Mouse (Mus musculus) embryonic facial prominence, embryonic 10.5 days (tissue): ENCODE results near the gene Unc13c. TPM values are rescaled to one million over a fixed set of nuclear protein-coding genes. Genes with fewer than 3 reads are reported as not detected.

Experiments used
- DNase-seq: peaks from one replicate; pipeline ENCODE4 v3.0.0-alpha.2; 2017; ENCODE audit warnings: low spot score
- H3K27ac ChIP-seq: fragments of 300-500 bp; sonication (generic); replicated peaks from 2 replicates; pipeline ENCODE4 v1.5.1; 2016; ENCODE audit warnings: mild to moderate bottlenecking
- H3K27me3 ChIP-seq: fragments of 300-500 bp; sonication (generic); replicated peaks from 2 replicates; pipeline ENCODE4 v1.6.1; 2016; ENCODE audit warnings: low read depth, mild to moderate bottlenecking; ENCODE audit not compliant: poor library complexity, severe bottlenecking
- H3K36me3 ChIP-seq: fragments of 300-500 bp; sonication (generic); replicated peaks from 2 replicates; pipeline ENCODE4 v1.6.1; 2016; ENCODE audit warnings: mild to moderate bottlenecking, moderate library complexity
- H3K4me1 ChIP-seq: fragments of 300-500 bp; sonication (generic); 2 replicates; pipeline ENCODE4 v1.6.1; 2016
- H3K4me3 ChIP-seq: fragments of 300-500 bp; sonication (generic); 2 replicates; pipeline ENCODE4 v1.5.1; 2016; ENCODE audit warnings: mild to moderate bottlenecking, moderate library complexity
- H3K9me3 ChIP-seq: fragments of 300-500 bp; sonication (generic); 2 replicates; pipeline ENCODE4 v1.6.1; 2016; ENCODE audit warnings: mild to moderate bottlenecking
- WGBS: fragments of 180-500 bp; shearing (Covaris S2); methylation state at CpG from one replicate; pipeline ENCODE4 v1.1.7; 2016; 5-methylcytosine and 5-hydroxymethylcytosine counted together
- polyA plus RNA-seq: library from polyadenylated mRNA; unstranded; fragments of >200 nt; fragmentation: Nextera tagmentation; extraction: Ambion mirVana; gene quantifications from 2 replicates; pipeline ENCODE4 v1.2.1, GENCODE M21; 2016

Gene Unc13c
- polyA plus RNA-seq = 0.17 and 0.25 TPM in 2 replicates

GRCm38 (mm10) chr9:73968641-73969121 is at the start of gene Unc13c:
Unc13c (minus strand) TSS chr9:73968966.
- 3% methylated on average over 17 of the region's 17 CpGs for WGBS
- peak; percentile 57 for DNase-seq
- Histone ChIP-seq H3K27ac (peak within 1 kb of the TSS; percentile 40; the same call in 1 of the 2 replicates), H3K27me3 (peaks cover 46% of the 10 kb centered on the region), H3K36me3 (no peaks in the 10 kb centered on the region), H3K4me3 (peak within 1 kb of the TSS; percentile 52), H3K9me3 (no peaks in the 10 kb centered on the region), H3K4me1 (peaks cover 27% of the 10 kb centered on the region)

DNA sequence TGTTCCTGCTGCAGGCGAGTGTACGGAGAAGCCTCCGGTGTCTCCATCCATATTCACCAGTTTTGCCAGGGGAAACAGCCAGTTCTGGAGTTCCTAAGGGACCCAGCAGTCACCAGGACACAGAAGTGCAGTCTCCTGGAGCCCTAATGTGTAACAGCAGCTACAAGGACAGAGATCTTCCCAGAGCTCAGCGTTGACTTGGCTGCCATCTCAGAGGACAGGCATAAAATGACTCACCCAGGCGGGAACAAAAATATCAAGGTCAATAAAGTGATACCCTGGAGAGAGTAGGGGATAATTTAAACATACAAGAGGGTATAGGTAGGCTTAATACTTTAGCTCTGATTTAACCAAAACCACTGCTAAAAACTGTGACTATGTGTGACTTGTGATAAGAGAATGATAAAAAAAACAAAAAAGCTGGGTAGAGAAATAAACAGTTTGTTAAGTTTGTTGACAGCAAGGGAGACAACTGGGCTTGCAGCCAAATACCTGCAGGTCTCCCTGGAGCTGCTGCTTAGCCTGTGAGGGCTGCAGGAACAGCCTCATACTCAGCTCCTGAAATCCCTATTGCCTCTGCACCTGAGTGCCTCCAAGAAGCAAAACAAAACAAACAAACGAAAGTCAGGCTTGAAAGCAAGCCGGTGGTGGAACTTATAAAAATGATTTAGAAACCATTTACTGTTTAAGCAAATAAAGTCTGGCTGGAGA is 39.4 kb upstream of the Unc13c start:
- no peaks in the 10 kb centered on the region for H3K36me3 ChIP-seq
- H3K4me1 ChIP-seq = no peaks in the 10 kb centered on the region
- WGBS = 80% methylated on average over 7 of the region's 7 CpGs
- no peak overlapping the region for H3K4me3 ChIP-seq
- DNase-seq = no peak
- no peak overlapping the region for H3K27ac ChIP-seq
- no peaks in the 10 kb centered on the region for H3K27me3 ChIP-seq
- H3K9me3 ChIP-seq = no peaks in the 10 kb centered on the region

GRCm38 (mm10) chr9:74002388-74002990 is 33.7 kb upstream of the Unc13c start:
- Histone ChIP-seq H3K27me3 (no peaks in the 10 kb centered on the region), H3K4me3 (no peak overlapping the region), H3K36me3 (no peaks in the 10 kb centered on the region), H3K9me3 (no peaks in the 10 kb centered on the region), H3K27ac (no peak overlapping the region), H3K4me1 (no peaks in the 10 kb centered on the region)
- DNase-seq = no peak
- 38% methylated on average over 6 of the region's 6 CpGs for WGBS

GRCm38 (mm10) chr9:73988096-73988495 is 19.3 kb upstream of the Unc13c start:
- Histone ChIP-seq H3K4me3 (no peak overlapping the region), H3K36me3 (no peaks in the 10 kb centered on the region), H3K27ac (no peak overlapping the region), H3K27me3 (no peaks in the 10 kb centered on the region), H3K4me1 (no peaks in the 10 kb centered on the region), H3K9me3 (peaks cover 3% of the 10 kb centered on the region; the same call in 1 of the 2 replicates)
- no peak for DNase-seq

- H3K4me1 ChIP-seq = no peaks in the 10 kb centered on the region
- WGBS = 88% methylated on average over 2 of the region's 2 CpGs
- H3K36me3 ChIP-seq = no peaks in the 10 kb centered on the region
- H3K27ac ChIP-seq = no peak overlapping the region
- peaks cover 3% of the 10 kb centered on the region; the same call in 1 of the 2 replicates for H3K9me3 ChIP-seq
- DNase-seq = no peak
- H3K4me3 ChIP-seq = no peak overlapping the region
- H3K27me3 ChIP-seq = no peaks in the 10 kb centered on the region
Measured at GRCm38 (mm10) chr9:73987236-73987635, 18.5 kb upstream of the Unc13c start.

- no peaks in the 10 kb centered on the region for H3K4me1 ChIP-seq
- H3K4me3 ChIP-seq = no peak overlapping the region
- H3K27ac ChIP-seq = no peak overlapping the region
- WGBS = 18% methylated on average over 6 of the region's 6 CpGs
- no peaks in the 10 kb centered on the region for H3K36me3 ChIP-seq
- peak; percentile 67 for DNase-seq
- no peaks in the 10 kb centered on the region for H3K9me3 ChIP-seq
- H3K27me3 ChIP-seq = no peaks in the 10 kb centered on the region
Measured at GRCm38 (mm10) chr9:73982597-73983344, 14.0 kb upstream of the Unc13c start.

DNA sequence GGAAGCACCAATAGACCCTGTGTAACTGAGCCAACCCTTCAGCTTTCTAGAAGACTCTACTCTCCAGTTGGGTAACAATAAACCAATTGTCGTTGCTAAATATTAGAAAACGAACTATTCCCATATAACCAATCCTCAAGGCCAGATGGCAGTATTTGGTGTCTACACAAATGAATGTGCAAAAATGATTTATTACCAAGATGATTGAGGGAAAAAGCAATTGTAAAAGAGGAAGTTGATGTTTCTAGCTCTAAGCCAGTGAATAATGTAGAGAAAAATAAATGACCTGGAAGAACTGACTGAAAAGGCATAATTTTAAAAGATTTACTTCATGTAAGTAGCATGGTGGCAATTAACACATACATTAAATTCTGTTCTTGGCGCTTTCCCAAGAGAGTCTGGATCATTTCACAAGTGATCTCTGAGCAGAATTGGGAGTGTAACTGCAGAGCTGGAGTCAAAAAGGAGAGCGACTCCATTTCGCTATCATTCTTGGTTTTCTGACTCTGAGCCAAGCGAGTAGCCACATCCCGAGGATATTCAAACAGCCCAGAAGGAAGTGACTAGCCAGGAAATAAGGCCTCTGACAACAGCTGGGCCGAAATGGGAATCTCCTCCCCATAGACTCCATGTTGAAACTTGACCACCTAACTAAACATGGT is 3.7 kb upstream of the Unc13c start:
- no peak overlapping the region for H3K4me3 ChIP-seq
- no peak for DNase-seq
- H3K27me3 ChIP-seq = peaks cover 34% of the 10 kb centered on the region
- no peak overlapping the region for H3K27ac ChIP-seq
- no peaks in the 10 kb centered on the region for H3K9me3 ChIP-seq
- no peaks in the 10 kb centered on the region for H3K36me3 ChIP-seq
- 83% methylated on average over 8 of the region's 8 CpGs for WGBS
- H3K4me1 ChIP-seq = peaks cover 27% of the 10 kb centered on the region

DNA sequence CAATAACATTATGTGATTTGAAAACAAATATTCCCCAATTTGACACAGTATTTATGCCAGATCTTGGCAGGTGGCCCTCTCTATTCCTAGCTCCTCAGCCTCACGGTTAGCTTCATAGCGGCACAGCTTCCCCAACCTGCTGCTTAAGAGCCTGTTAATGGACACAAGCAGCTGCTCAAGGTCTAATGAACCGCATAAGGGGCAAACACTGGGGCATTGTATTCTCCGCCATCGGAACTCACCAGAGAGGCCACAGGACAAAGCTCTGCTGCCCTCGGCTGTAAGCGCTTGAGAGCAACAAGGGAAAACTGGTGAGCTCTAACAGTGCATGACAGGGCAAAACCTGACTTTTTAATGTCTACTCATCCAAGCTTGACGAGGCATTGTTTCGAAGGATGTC is 2.0 kb upstream of the Unc13c start:
- no peak overlapping the region for H3K27ac ChIP-seq
- H3K4me3 ChIP-seq = no peak overlapping the region
- no peaks in the 10 kb centered on the region for H3K9me3 ChIP-seq
- 18% methylated on average over 9 of the region's 9 CpGs for WGBS
- H3K27me3 ChIP-seq = peaks cover 46% of the 10 kb centered on the region
- peaks cover 27% of the 10 kb centered on the region for H3K4me1 ChIP-seq
- DNase-seq = peak; percentile 55
- no peaks in the 10 kb centered on the region for H3K36me3 ChIP-seq

GRCm38 (mm10) chr9:73965322-73965915 is 3.3 kb downstream of the Unc13c start:
- peaks cover 39% of the 10 kb centered on the region for H3K27me3 ChIP-seq
- 85% methylated on average over 9 of the region's 9 CpGs for WGBS
- no peaks in the 10 kb centered on the region for H3K9me3 ChIP-seq
- H3K36me3 ChIP-seq = no peaks in the 10 kb centered on the region
- no peak overlapping the region for H3K27ac ChIP-seq
- DNase-seq = no peak
- H3K4me1 ChIP-seq = peaks cover 15% of the 10 kb centered on the region
- no peak overlapping the region for H3K4me3 ChIP-seq

DNA sequence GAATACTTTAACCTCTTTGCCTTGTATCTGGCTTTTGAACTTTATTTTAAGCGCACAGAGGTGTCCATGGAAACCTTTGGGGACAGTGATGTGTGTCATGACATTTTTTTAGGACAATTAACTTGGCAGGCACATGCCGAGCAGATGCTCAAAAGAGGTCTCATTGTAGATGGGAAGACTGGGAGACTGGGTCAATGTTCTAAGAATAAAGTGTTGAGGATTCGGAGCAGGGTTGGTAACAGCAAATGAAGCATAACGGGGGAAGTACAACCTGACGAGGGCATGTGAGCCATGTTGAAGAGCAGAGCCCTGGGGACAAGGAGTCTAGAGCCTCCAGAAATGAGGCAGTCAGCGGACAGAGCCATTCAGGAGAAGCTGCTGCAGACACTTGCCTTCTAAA is 6.3 kb downstream of the Unc13c start:
- H3K4me3 ChIP-seq = no peak overlapping the region
- no peak for DNase-seq
- H3K36me3 ChIP-seq = no peaks in the 10 kb centered on the region
- no peaks in the 10 kb centered on the region for H3K9me3 ChIP-seq
- WGBS = 82% methylated on average over 6 of the region's 6 CpGs
- no peak overlapping the region for H3K27ac ChIP-seq
- H3K4me1 ChIP-seq = no peaks in the 10 kb centered on the region
- peaks cover 12% of the 10 kb centered on the region for H3K27me3 ChIP-seq

- Histone ChIP-seq H3K4me3 (no peak overlapping the region), H3K27me3 (no peaks in the 10 kb centered on the region), H3K27ac (no peak overlapping the region), H3K4me1 (no peaks in the 10 kb centered on the region), H3K36me3 (no peaks in the 10 kb centered on the region), H3K9me3 (no peaks in the 10 kb centered on the region)
- DNase-seq = no peak
Measured at GRCm38 (mm10) chr9:73952331-73952730, 16.4 kb downstream of the Unc13c start.

DNA sequence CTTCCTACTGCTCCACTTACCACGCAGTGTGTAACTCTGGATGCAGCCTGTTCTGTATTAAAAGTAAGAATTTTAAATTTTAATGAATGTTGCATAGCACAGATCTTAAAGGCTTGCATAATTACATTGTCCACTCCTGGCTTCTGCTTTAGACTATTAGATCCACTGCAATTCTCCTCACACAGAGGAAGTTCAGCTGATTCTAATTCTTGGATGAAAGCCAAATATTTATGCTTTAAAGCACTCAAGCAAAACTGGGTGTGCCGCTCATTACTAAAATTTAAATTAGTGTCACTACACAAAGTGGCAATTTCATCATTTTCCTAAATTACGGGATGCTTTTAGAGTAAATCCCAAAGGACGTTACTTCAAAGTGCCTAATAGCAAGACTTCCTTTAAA is 17.2 kb downstream of the Unc13c start:
- no peaks in the 10 kb centered on the region for H3K9me3 ChIP-seq
- H3K36me3 ChIP-seq = no peaks in the 10 kb centered on the region
- no peaks in the 10 kb centered on the region for H3K4me1 ChIP-seq
- WGBS = 86% methylated on average over 4 of the region's 4 CpGs
- H3K4me3 ChIP-seq = no peak overlapping the region
- no peak for DNase-seq
- no peak overlapping the region for H3K27ac ChIP-seq
- no peaks in the 10 kb centered on the region for H3K27me3 ChIP-seq
